Mouse (Mus musculus) spleen, adult 2 months (tissue): Measurements from ENCODE around the gene Tmem182.

Experiments
- CTCF ChIP-seq: fragments of 200-500 bp; IDR thresholded peaks from 2 replicates; pipeline ENCODE4 v1.5.1; 2011; ENCODE audit warnings: mild to moderate bottlenecking, inconsistent platforms; ENCODE audit not compliant: insufficient read depth, insufficient read length, insufficient replicate concordance; ENCODE audit errors: extremely low read depth
- POLR2A ChIP-seq: fragments of 200-500 bp; IDR thresholded peaks from 2 replicates; pipeline ENCODE4 v1.6.1; 2011; ENCODE audit warnings: low read depth, low read length, inconsistent platforms

- TF ChIP-seq CTCF (no peak), POLR2A (no peak)
Observed at GRCm38 (mm10) chr1:40883856-40884255, 78.5 kb downstream of the Tmem182 start.
